Mouse (Mus musculus) embryo, embryonic 9.5 days (tissue): ENCODE data around the gene Fbxl13.

Source experiments
- DNase-seq: peaks from one replicate; pipeline ENCODE4 v3.0.0-alpha.2; 2017; ENCODE audit errors: extremely low spot score

Gene Fbxl13

GRCm38 (mm10) chr5:21574386-21575209 is 70.8 kb downstream of the Fbxl13 start:
- no peak for DNase-seq

DNA sequence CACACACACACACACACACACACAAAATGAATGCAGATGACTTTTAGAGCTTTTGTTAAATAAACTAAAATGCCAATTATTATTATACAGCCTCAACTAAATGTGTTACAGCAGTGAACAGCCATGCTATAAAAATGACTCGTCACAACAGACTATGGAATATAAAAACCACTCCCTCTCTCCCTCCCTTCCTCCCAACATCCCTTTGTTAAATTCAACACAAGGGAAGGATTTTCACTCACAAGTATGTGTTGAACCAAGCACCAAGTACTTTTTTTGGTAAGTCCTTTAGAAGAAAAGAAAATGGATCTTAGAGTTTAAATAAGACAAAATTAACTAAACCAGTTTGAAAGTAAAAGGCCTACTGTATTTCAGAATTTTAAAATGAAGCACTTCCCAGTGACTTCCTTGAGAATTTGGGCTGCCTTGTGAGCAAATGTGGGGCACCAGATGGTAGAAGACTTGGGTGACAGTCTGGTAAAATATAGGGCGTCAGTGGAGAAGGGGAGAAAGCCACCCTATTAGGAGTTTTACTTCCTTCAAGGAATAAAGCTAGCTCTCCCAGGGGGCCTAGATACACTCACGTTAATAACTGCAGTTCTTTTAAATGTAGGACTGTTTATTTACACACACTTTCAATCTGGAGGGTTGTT is 72.5 kb downstream of the Fbxl13 start:
- no peak for DNase-seq

GRCm38 (mm10) chr5:21567784-21568183 is 77.7 kb downstream of the Fbxl13 start:
- DNase-seq: no peak

- DNase-seq: no peak
These were observed 79.9 kb downstream of the Fbxl13 start for GRCm38 (mm10) chr5:21565392-21566065.

DNA sequence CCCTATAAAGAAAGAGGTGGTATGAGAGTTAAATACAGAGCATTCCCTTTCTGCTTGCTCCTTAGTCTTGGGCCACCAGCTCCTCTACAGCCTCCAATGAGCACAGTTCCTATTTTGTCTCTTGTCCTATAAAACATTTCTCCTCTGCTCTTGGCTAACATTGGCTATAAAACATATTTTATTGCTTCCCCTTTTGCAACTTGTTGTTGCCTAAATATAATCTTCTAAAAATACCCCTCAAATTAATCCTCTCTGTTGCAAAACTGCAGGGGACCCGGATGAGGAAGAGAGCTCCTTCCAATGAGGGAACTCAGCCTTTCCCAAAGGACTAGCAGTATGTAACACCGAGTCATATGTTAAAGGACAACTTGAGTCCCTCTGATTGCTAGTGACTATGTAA is 81.5 kb downstream of the Fbxl13 start:
- no peak for DNase-seq

DNA sequence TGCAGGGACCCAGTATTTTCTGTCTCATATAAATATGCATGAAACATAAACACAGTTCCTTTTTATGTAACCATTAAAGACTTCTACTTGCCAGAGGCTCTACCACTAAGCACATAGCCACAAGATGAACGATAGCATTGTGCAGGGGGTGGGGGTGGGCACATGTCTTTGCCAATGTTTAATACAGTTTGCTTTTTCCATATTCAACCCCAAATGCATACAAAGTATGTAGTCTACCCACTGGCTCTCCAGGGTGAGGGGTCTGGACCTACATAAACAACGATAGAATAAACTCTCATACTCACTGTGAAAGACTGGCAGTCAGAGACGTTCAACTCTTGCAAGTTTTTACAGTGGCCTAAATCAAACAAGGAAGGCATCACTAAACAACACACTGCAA is 88.9 kb downstream of the Fbxl13 start:
- no peak for DNase-seq

DNA sequence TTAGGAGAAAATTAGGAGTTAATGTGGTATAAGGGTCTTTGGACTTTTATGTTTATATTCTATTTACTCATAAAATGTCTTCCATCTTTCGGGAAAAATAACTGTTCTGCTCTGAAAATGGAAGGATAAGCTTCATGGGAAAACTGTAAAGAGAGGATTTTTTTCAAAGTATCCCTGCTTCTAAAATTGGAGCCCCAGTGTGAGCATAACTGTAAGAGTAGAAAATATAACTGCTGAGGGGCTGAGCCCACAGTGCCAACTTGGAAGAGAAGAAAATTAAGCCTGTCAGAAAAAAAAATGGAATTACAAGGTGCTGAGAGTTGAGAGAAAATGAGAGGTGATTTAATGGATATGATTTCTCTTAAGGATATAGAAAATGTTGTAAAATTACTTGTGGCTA is 90.7 kb downstream of the Fbxl13 start:
- no peak for DNase-seq

- no peak for DNase-seq
These were observed 91.7 kb downstream of the Fbxl13 start for GRCm38 (mm10) chr5:21553685-21554084.

- DNase-seq: no peak
These were observed 98.4 kb downstream of the Fbxl13 start for GRCm38 (mm10) chr5:21547005-21547404.

- DNase-seq: no peak
These were observed 99.6 kb downstream of the Fbxl13 start for GRCm38 (mm10) chr5:21545786-21546185.

DNA sequence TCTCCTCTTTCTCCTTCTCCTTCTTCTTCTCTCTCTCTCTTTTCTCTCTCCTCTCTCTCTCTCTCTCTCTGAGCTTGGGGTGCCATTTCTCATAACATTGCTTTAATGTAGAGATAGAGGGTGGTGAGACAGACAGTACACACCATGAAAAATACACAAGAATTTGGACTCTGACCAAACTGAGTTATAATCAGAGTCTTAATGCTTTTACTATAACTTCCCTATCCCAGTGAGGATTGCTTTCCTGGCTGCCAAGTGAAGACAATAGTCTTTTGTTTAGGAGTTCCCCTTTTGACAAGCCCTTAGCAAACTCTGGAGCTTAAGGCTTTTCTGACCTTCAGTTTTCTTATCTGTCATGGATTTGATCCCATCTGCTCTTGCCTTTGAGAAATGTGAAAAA is 100.2 kb downstream of the Fbxl13 start:
- DNase-seq: no peak

DNA sequence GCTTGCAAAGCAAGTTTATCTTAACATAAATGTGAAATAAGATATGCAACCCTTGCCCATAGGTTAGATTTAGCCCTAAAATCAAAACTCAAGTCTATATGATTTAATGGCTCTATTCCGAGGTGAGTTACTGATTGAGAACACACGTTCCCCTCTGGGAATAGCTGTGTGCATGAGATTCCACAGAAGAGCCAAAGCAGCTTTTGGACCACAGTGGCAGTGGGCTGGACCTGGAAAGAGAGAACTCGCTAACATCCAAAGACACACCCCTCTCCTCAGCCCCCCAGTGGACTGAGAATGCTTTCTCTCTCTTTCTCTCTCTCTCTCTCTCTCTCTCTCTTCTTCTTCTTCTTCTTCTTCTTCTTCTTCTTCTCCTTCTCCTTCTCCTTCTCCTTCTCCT is 100.6 kb downstream of the Fbxl13 start:
- no peak for DNase-seq

DNA sequence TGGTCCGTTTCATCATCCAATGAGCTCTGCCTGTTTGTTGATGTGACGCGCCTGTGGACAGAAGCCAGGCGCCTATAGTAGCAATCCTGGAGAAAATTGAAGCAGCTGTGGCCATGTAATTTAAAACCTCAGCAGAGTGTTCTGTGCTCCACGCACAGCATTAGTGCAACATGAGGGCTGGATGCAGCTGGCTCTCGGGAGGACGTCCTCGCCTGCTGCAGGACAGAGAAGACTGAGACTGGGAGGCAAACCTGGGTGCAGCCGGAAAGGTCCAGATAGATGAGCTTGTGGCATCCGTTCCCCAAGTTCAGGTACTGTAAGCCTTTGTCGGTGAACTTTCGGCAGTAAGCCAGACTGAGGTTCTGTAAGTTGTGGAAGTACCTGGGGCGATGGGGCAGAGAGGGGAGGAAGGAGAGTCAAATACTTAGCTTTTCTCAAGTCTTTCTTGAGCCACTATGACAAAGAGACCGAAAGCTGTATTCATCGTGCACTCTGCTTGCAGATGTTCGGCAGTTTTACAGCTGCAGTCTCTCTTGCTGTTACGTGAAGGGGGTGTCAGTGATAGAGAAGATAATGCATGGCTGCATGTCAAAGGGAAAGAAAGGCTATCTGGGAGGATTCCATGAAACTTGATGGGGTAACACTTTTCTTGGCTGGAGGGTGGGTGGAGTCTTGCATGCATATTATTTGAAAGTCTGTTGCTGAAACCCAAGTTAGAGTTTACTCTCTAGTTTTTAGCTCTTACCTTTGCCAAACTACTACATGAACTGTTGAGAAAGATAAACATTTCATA is 101.8 kb downstream of the Fbxl13 start, which contains the start of gene Lrrc17:
Lrrc17 (plus strand) TSS at position 151 of the 793 bp plus-strand sequence.
- peak; percentile 30 for DNase-seq

DNA sequence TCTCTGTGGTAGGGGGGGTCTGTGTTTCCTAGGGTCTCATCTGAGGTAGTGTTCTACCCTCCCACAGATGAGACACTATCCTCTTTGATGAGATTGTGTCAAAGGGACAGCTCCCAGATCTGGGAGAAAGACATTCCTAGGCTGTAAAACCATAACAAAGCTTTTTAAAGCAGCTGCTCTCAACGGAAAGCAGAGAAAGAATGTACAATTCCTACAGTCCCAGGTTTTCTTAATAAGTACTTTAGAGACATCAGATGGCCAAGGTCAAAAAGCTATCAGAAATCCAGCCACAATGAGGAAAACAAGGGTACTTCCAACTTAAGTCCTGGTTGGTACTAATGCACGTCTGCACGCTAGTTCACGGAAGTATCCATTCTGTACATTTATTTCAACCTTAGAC is 103.2 kb downstream of the Fbxl13 start:
- DNase-seq: no peak

GRCm38 (mm10) chr5:21532921-21533320 is 112.5 kb downstream of the Fbxl13 start:
- DNase-seq: no peak

DNA sequence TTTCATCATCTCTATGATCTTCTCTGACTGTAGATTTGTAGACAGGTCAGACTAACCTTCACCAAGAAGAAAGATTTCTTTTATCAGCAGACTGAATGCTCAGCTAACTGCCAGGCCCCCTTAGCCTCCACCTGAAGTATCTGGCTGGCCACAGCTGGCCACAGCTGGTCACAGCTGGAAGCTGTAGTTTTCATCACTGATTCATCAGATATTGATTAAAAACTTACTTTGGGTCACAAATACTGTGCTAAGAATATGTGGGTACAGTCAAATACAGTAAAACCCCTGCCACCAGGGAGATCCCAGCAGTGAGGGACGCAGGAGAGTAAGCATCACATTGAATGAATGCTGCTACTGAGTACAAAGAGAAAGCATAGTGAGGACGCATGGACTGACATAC is 113.3 kb downstream of the Fbxl13 start:
- no peak for DNase-seq

DNA sequence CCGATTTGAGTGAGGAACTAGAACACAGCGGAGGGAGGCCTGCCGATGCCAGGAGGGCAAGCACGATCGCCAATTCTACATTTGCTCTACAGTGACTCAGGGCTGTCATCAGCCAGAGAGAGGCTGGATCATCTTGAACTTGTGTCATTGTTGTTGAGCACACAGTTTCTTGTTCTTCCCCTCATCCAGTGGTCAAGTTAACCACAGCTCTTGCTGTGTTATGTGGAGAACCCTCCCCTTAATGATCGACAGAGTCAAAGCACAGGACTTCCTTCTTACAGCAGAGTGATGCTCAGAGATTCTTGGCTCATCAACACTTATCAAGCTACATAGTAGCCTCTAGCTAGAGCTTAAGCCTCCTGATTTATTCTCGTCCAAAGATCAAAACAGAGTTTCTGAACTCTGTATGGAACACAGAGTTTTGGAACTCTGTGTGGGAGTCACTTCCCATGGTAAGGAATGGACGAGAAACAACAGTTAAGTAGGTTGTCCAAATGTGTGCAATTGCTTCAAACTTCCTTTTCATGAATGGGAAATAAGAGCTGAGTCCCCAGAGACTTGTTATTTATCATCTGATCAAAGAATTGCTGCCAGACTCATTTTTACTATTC is 116.2 kb downstream of the Fbxl13 start:
- no peak for DNase-seq

DNA sequence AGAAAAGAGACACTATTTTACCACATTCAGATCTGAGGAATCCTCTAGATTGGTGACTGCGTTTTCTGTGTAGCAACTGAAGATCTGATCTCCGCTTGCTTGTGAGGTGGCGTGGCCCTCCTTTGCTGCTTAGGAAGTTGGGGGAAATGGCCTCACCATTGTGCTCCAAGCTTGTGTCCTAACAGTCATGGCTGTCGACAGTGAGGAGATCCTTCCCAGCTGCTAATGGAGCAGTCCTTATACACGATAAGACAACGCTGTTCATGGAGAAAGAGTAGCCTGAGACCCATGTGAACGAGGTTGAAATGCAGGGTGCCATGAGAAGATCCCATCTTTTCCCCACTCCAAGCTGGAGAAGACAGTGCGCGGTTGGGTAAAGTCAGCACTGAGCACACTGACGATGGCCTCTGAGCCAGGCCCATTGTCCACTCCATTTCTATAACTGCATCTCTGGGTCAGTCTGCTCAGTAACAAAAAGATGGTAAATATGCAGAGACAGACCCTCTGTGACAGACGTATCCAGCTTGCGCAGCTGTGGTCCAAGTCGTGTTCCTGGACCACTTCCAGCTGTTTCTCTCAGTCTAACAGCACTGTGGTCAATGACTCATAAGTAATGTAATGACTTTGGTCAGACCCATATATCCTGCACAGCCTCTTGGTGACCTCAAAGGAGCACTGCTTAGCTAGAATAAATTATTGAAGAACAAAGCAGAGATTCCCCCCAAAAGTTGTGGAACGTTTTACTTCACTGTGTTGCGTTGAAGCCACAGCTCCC is 117.2 kb downstream of the Fbxl13 start:
- no peak for DNase-seq

DNA sequence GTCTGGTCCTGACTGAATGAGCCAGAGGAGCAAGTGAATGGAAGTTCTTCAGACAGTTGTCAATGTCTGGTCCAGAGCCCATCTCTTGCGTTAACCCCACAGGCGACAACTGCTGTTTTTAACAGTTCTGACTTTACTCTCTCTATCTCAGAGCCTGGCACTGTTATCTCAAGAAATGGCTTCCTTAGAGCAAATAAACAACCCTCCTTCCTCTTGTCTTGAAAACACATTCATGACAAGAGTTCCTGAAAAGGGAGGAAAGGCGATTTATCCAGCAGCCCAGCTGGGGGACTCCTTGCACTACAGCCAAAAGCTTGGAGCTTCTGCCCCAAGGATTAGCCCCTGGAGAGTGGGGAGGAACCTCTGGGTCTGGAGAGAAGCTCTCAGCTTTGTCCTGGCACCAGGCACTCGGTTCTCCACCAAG is 117.9 kb downstream of the Fbxl13 start:
- DNase-seq: no peak

DNA sequence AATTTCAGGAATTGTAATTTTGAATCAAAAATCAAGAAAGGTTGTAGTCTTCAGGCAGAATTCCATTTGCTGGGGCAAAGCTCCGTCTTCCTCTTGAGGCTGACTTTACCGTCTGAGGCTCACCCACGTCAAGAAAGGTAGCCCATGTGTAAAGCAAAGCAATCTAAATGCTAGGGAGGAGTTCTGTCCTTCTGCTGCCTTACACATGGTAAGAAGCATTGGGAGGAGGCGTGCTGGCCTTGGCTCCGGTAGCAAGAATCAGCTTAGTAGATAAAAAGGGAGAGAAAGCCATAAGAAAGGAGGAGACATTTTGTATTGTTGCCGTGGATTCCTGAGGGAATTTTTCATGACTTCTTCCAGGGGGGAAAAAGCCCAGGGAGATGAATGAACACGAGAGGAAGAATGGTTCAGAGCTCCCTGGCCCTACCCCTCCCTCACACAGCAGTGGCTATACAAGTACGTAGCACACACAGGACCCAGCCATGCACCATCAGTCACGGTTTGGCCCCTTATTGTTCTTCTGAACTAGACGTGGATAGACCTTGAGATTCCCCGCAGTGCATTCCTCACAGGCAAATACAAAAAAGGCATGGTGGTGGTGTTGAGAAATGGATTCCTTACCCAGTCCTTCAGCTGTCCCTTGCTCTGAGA is 118.5 kb downstream of the Fbxl13 start:
- peak; percentile 30 for DNase-seq
